Mouse (Mus musculus) retina, adult 2 months (tissue): ENCODE data around the gene Naga.
A peak's percentile ranks its signal among the peaks of the same experiment; 100 is the strongest.

Experiments
- DNase-seq: peaks from one replicate; pipeline ENCODE4 v3.0.0-alpha.2; 2012; ENCODE audit warnings: low read depth, low spot score

Gene Naga

DNA sequence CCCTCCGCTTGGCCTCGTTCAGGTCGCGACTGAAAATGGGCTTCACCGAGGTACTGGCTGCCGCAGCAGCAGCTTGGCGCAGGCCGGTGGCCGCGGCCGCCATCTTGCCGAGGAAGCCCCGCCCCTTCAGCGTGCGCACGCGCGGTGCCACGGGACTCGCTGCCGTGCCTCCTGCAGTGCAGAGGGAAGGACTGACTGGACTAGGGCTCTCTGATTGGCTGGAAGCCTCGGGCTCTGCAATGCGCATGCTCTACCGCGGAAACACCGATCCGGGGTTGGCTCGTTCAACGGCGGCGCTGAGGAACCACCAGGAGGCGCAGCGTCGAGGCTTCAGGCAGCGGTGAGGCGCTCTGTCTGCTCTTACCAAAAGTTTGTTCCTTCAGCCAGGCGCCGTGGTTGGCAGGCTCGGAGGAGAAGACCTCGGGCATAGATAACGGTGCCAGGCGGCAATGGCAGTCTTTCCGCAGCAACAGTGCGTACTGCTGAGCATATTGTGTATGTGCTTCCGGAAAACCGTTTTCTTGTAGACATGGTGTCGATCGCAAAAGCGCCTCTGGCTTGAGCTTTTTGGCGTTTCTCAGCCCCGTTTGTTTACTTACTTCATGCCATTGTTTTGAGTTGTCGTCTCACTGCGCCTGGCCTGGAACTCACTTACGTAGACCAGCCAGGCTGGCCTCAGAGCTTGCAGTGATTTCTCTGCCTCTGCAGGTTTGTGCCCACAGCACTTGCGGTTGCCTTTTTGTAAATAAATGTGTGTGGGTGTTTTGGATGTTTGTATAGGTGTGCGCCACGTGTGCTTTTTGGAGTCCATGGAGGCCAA is 15.6 kb upstream of the Naga start, which contains the start of gene Ndufa6:
Ndufa6 (minus strand) TSS at position 197 of the 820 bp plus-strand sequence.
- peak; percentile 96 for DNase-seq

DNA sequence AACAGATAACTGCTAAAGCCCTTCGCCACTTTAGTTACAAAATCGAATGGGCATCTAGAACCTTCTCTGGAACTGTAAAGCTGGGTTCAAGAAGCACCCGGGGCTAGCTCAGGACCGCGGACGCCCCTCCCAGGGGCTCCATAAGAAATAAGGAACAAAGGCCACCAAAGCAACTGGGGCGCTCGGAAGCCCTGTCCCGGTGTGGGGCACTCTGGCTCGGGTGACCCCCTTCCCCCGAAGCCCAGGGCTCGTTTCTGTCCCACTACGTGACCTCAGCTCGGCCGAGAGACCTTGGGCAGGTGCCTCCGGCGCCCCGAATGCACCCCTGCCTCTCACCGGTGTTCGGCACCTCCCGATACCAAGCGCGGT is 15.0 kb upstream of the Naga start:
- DNase-seq = no peak

- DNase-seq = no peak
Observed at GRCm38 (mm10) chr15:82353078-82353744, 14.5 kb upstream of the Naga start.

GRCm38 (mm10) chr15:82351480-82351879 is 12.8 kb upstream of the Naga start:
- DNase-seq = no peak

DNA sequence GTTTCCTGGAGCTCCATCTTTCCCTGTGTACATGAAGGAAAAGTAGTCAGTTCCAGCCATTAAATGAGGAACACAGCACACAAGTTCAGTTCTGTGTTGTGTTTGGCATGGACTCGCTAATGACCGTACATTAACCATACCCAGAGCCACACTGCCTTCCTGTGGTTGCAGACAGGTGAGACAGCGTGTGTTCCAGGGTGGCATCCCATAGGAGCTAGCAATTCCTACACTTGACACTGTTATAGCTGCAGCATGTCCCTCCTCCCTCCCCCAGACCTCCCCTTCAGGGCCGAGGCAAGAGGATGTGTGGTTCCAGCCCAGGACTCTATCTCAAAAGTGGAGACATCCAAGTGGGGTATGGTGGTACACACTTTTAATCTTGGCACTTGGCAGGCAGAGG is 11.6 kb upstream of the Naga start:
- no peak for DNase-seq

DNA sequence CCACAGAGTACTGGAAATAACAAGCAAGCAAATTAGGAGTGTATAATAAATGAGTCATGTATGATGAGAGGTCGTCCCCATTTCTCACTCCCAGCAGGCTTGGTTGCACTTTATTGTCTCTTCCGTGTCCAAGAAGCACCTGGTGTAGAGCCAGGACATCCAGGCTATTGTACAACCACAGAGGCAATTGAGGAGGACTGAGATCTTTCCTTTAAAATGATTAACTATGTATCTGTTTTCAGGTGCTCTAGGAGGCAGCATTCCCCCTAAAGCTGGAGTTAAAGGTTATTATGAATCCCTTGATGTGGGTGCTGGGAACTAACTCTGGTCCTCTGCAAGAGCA is 10.2 kb upstream of the Naga start:
- no peak for DNase-seq

- DNase-seq = no peak
Observed at GRCm38 (mm10) chr15:82348258-82348998, 9.7 kb upstream of the Naga start.

GRCm38 (mm10) chr15:82347852-82348251 is 9.1 kb upstream of the Naga start:
- DNase-seq = no peak

GRCm38 (mm10) chr15:82347303-82347676 is 8.6 kb upstream of the Naga start:
- DNase-seq = no peak

- DNase-seq = no peak
Observed at GRCm38 (mm10) chr15:82346580-82347302, 8.0 kb upstream of the Naga start.

GRCm38 (mm10) chr15:82345820-82346470 is 7.2 kb upstream of the Naga start:
- peak; percentile 99 for DNase-seq

DNA sequence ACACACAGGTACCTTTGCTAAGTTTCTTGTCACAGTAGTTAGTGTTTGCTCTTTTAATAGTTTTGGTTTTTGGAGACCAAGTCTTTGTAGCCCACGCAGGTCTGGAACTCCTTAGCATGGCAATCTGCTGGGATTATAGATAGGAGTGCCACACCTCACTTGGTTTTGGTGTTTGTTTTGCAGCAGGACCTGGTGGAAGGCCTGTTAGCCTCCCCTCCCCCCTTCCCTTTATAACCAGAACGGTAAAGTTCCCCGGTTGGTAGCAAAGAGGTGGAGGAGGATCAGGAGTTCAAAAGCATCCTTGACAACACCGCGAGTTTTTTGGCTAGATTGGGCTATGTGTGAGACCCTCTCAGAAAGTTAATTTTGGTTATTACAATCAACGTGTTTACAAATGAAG is 6.2 kb upstream of the Naga start:
- no peak for DNase-seq

GRCm38 (mm10) chr15:82343368-82344287 is 4.9 kb upstream of the Naga start:
- no peak for DNase-seq

GRCm38 (mm10) chr15:82342543-82342935 is 3.8 kb upstream of the Naga start:
- no peak for DNase-seq

DNA sequence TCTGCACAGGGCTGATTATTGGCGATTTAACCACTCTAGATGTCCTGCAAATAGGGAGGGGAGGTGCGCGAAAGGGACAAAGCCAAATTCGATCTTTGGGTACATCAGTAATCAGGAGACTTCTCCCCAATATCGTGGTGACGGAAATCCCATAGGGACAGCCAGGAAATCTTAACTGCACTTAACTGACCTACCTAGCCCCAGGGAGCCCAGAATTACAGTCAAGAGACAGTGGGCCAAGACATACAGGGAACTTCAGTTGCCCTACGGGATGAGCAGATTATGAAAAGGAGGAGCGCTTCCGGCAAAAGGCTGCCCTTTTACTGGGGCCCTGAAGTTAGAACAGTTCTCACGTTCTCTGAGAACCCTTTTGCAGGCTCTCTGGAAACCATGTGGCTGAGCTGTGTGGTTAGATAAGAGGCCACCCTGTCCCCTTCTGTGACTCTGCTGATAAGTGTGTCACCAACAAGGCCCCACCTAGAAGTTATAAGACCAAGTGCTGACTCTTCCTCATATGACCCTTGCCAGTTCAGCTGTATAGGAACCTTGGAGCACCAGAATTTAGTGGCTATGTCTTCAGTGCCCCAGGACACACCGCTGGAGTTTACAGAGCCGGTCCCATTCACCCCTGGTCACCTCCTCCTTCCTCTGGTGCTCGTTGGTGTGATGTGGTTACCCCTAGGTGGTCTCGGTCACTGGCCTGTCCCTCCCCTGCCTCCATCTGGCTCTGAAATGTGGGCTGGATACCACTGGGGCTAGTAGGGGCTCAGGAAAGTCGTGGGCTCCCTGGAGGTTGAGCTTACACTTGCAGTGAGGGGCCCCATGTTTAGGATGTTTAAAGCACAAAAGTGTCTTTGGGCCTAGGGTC is 3.2 kb upstream of the Naga start:
- DNase-seq = no peak

GRCm38 (mm10) chr15:82341036-82341501 is 2.3 kb upstream of the Naga start:
- no peak for DNase-seq

GRCm38 (mm10) chr15:82340414-82341035 is 1.8 kb upstream of the Naga start:
- no peak for DNase-seq

DNA sequence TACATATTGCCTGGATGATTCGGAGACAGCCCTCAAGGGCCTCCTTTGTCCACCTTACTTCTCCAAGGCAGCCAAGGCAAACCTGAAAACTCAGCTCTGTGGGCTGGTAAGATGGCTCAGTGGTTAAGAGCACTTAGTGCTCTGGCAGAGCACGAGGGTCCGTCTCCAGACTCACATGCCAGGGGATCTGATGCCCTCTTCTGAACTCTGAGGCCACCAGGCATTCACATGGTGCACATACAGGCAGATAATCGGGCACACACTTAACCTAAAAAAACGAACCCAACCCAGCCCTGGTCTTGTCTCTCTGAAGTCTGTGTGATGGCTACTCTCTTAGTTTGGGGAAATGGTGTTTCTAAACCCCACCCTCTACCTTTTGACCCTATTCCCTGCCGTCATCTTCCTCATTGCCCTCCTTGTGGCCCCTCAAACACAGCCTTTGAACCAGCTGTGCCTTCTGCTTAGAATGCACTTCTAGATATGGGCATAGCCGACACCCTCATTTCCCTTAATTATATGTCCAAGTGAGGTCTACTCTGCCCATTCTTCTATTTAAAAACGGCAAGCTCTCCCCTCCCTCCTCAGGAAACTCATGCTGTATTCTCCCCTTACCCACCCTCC is 1.0 kb upstream of the Naga start:
- no peak for DNase-seq
